Mouse (Mus musculus): ENCODE data around the gene Pim1.

DNA sequence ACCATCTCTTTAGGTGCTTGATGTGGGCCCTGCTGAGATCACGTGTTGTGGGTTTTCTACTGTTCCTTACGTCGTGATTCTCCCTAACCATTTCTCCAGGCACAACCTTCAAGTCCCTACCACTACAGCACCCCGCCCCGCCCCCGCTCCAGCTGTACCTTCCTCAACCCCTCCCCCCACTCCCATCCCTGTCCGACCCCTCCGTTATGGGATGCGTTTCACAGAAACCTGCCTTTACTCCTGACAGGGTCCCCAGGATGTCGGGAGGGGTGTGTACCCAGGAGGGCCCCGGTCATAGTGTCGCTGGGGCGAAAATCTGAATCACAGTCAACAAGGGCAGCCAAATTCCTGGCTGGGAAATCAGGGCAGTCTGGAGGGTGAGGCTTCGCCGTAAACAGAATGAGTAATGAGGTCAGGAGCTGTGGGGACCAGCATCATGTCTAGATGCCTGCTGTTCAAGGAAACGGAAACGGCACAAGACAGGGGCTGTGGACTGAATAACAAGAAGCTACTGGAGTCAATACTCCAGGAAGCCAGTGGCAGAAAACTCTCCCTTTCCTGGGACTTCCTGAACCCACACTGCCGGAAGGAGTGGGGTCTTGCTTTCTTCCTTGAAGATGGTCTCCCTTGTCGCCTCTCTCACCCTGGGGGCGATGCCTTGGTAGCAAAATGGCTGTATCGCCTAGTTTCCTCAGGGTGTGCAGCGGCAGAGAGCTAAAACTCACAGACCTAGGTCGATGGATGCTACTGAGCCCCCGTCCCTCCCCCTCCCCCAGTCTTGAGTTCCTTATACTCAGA is 31.0 kb upstream of the Pim1 start:
- TF ChIP-seq EP300 (IDR thresholded peaks at IDR 0.05; ENCODE audit: insufficient read depth, low read depth, low read length) (peak; percentile 82), CTCF (IDR thresholded peaks at IDR 0.05; ENCODE audit: low read depth, low read length) (no peak), POLR2A (IDR thresholded peaks at IDR 0.05; ENCODE audit: insufficient read depth, low read length) (no peak)
